Mouse (Mus musculus) urinary bladder, postnatal 14 days (tissue): ENCODE data around the gene Slc34a2.

Source experiments
- DNase-seq: peaks from one replicate; pipeline ENCODE4 v3.0.0; 2021; ENCODE audit warnings: low spot score

Gene Slc34a2

GRCm38 (mm10) chr5:53037781-53038180, at the start of gene Slc34a2:
TSS of gene Slc34a2 (plus strand) at chr5:53038081.
- no peak for DNase-seq

DNA sequence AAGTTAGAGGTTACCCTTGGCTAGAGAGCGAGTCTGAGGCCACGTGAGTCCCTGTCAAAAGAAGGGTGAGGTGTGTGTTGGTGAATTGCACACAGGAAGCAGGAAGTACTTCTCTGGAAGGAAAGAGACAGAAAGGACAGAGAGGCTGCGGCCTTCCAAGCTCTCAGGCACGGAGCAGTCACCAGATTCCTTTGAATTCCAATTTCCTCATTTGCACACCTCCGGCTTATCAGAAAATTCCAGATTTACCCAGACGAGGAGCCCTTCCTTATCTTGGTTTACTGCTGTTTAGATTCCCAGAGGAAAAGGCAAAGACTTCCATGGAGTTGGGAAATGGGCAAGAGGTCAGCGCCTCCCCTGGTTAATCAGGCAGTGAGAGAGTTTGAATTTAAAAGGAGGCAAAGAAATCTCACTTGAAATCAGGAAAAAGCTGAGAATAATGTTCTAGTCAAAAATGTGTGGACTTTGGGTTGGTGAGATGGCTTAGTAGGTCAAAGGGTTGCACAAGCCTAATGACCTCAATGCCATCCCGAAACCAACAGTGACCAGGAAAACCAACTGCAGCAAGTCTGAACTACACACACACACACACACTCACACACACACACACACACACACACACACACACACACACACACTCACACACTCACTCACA, 47.1 kb upstream of the Slc34a2 start:
- no peak for DNase-seq

GRCm38 (mm10) chr5:52992210-52992897, 45.5 kb upstream of the Slc34a2 start:
- no peak for DNase-seq

GRCm38 (mm10) chr5:52993490-52994282, 44.2 kb upstream of the Slc34a2 start:
- DNase-seq: no peak

GRCm38 (mm10) chr5:52995461-52995860, 42.4 kb upstream of the Slc34a2 start:
- DNase-seq: no peak

- no peak for DNase-seq
Measured at GRCm38 (mm10) chr5:52996145-52996544, 41.7 kb upstream of the Slc34a2 start.

DNA sequence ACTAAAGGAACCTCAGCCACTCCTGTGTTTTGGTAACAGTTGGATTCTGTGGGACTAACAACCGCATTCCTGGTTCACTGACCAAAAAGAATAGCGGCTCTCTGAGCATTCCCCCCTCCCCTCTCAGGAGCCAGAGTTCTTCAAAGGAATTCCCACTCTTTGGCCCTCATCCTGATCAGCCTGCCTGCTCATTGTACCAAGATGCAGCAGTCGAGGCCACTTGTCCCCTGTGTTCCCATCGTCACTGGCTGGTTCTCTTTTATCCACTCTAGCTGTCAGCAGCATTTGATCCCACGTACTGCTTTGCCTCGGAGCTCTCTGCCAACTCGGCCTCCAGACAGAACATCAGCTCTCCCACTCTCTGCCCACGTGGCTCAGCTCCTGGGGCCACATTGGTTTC, 41.3 kb upstream of the Slc34a2 start:
- no peak for DNase-seq

DNA sequence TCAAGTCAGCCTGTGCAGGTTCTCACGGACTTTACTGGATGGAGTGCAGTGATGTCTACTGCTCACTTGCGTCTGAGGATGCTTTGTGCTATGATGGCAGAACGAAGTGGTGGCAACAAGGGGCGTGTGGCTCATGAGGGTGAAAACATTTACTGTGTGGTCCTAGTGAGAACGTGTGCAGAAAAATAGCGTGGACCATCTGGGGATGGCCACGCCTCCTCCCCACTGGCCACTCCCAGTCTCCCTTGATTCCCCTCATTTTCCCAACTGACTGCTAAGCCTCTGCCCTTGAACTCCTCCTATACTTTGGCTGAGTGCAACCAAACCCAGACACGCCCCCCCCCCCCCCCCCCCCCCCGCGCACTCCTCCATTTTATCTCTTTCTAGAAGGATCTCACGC, 40.8 kb upstream of the Slc34a2 start:
- no peak for DNase-seq

DNA sequence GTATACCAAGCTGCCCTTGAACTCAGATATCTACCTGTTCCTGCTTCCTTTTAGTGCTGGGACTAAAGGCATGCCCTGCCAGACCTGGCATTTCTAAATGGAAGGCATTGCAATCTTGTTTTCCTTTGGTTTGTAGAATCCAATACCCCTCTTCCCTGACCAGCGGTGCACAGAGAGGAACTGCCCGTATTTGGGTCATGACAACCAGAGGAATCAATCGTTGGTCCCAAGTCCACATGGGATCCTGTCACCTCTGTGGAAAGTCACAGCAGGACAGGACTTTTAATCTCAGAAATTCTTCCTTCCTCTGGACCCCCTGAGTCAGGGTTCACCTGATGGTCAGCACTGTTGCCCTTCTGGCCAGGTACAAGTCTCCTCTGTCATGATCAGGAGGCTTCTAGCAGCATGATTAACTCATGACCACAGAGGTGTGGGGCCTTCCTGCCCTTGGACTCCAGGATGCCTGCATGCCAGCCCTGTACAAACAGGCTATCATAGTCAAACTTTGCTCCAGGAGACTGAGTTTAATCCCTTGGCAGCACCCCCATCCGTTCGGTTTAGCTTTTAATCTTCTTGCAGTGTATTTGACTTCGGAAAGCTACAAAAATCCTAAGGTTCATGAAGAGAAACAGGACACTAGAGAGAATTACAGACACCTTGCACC, 39.7 kb upstream of the Slc34a2 start:
- no peak for DNase-seq

GRCm38 (mm10) chr5:53000169-53000872, 37.6 kb upstream of the Slc34a2 start:
- DNase-seq: no peak

GRCm38 (mm10) chr5:53002599-53003203, 35.2 kb upstream of the Slc34a2 start:
- peak; percentile 57 for DNase-seq

DNA sequence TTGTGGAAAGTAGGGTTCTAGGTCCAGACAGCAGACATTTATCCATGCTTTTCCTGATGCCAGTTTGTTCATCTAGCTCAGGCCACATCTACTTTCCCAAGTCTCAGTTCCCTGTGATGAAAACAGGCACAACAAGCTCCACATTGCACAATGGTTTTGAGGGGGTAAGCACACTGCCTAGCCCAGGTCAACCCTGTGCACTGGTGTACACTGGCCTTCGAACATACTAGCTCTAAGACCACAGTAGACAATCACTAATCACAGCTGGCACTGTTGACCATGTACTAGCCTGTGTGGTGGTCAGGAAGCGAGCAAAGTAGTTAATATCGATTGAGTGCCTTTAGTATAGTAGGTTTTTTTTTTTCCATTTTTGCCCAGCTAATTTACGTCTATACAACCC, 34.4 kb upstream of the Slc34a2 start:
- no peak for DNase-seq

GRCm38 (mm10) chr5:53003981-53004380, 33.9 kb upstream of the Slc34a2 start:
- no peak for DNase-seq

- no peak for DNase-seq
Measured at GRCm38 (mm10) chr5:53009027-53009769, 28.7 kb upstream of the Slc34a2 start.

DNA sequence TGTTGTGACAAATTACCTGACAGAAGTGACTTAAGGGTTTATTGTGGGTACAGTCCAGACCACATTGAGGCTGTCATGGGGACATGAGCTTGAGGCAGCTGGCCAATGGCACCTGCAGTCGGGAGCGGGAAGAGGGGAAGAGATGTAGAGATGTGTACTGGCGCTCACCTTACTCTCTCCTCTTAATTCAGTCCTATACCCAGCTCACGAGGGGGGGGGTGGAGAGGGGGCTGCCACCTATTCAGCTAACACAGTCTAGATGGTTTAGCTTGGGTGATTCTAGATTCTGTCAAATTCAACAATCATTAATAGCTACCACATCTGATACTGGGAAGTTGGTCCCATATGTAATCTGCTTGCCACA, 28.1 kb upstream of the Slc34a2 start:
- no peak for DNase-seq

- no peak for DNase-seq
Measured at GRCm38 (mm10) chr5:53011327-53011726, 26.6 kb upstream of the Slc34a2 start.

GRCm38 (mm10) chr5:53016606-53017005, 21.3 kb upstream of the Slc34a2 start:
- no peak for DNase-seq

- DNase-seq: no peak
Measured at GRCm38 (mm10) chr5:53018316-53018715, 19.6 kb upstream of the Slc34a2 start.

GRCm38 (mm10) chr5:53023432-53023831, 14.4 kb upstream of the Slc34a2 start:
- no peak for DNase-seq

- DNase-seq: no peak
Measured at GRCm38 (mm10) chr5:53023901-53024300, 14.0 kb upstream of the Slc34a2 start.
